Mouse (Mus musculus) lung, adult 10 weeks (tissue): ENCODE measurements around the gene Fbxw8. TPM values are rescaled to one million over a fixed set of nuclear protein-coding genes. Genes with fewer than 3 reads are reported as not detected.

ENCODE experiments used
- polyA plus RNA-seq: library from polyadenylated mRNA; stranded (reverse); fragments of 350-450 nt; fragmentation: Illumina TruSeq; extraction: RNeasy Lipid Tissue Mini Kit (QIAGEN cat#74804); gene quantifications from one replicate; pipeline ENCODE4 v1.2.3, GENCODE M21; 2014; ENCODE audit warnings: low read depth, low replicate concordance; ENCODE audit not compliant: insufficient read depth

The Fbxw8 gene
- polyA plus RNA-seq: 27.0 TPM

DNA sequence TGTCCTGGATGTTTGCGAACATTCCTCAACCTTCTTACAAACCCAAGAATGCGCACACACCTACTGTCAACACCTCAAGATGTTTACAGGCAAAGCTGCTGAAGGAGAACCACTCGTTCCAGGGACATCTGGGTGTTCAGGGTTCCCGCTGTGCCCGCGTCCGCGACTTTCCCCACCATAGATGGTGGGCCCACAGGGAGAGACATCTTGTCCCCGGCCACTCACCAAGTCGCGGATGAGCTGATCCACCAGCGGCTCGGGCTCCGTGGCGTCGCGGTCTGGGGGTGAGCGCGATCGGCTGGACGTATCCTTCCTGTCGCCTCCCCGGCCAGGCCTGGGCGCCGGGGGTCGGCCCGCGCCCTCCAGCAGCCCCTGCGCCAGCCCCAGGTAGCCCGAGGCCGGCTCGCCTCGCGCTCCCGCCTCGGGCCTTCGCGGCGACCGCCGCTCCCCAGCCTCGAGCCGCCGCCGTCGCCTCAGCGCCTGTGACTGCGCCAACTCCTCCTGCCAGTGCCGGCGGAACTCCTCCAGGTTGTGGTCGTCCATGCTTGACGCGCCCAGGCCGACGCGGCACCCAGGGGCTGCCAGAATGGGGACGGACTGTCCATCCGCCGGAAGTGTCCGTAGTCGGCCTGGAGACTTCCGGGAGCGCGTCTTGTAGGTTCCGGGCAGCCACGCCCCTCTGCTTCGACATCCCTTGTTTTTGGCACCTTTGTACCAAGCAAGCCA lies at the start of gene Fbxw8:
Gene Fbxw8, minus strand, starts transcription at position 626 of the 726 bp plus-strand sequence.

GRCm38 (mm10) chr5:118164581-118164980 lies 9.3 kb upstream of the Fbxw8 start, which contains the start of gene Hrk:
Gene Hrk (plus strand): TSS chr5:118164648.

DNA sequence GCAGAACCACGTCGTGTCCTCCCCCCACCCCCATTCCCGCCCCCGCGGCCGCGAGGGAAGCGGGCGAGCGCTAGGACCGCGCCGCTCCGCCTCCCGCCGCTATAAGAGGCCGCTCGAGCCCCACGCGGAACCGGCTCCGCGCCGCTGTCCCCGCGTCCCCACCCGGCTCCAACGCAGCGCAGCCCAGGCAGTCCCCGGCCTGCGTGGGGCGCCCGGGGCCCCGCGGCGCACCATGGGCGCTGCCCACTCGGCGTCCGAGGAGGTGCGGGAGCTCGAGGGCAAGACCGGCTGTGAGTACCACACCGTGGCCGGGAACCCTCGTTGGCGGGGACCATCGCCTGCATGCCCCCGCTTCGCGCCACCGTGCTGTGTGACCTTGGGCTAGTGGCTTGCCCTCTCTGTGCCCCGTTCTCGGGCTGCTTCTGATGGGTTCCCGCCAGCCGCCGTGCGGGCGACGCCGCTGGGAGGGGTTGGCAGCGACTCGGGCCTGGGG lies 127.5 kb downstream of the Fbxw8 start, which contains the start of gene Tesc:
Gene Tesc, plus strand, starts transcription at position 46 of the 493 bp plus-strand sequence.

Other genes with a start within 250 kb of the Fbxw8 start
- 8.1 TPM for gene Fbxo21, start 178.7 kb downstream of the Fbxw8 start, polyA plus RNA-seq
- 3.4 TPM for gene Tesc, start 127.7 kb downstream of the Fbxw8 start, polyA plus RNA-seq
- gene Hrk, start 9.2 kb upstream of the Fbxw8 start, polyA plus RNA-seq: not detected
- gene Rnft2, start 89.7 kb upstream of the Fbxw8 start, polyA plus RNA-seq: 0.42 TPM
- 3.0 TPM for gene 2410131K14Rik, start 89.8 kb upstream of the Fbxw8 start, polyA plus RNA-seq